11 mouse cellular contexts compared by ENCODE assay signal in the genomic region with DNA sequence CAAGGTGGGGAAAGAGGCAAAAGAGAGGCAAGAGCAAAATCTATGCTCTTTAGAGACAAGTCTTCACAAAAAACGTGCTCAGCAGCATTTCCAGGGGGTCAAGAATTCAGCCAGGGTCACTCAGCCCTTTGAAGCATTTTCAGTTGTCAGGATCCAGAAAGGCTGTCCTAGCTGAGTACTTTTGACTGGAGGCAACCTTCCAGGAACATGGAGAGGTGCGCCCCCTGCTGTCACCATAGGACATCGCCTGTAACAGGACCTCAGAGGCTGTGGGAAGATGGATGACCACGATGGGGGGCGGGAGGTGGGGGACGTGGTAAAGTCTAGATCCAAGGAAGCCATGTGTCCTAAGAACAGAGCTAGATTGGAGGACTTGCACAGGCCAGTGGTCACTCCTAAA. TPM values are rescaled to one million over a fixed set of nuclear protein-coding genes. Genes with fewer than 3 reads are reported as not detected.
DNase-seq lines count a peak whose midpoint lies in the region; ATAC-seq lines count a peak whose summit lies in the region.
"Had no signal": no experiment of that assay in that cellular context is flagged by ENCODE, and none has a peak within 500 bp of the region (broad histone marks: within the 10 kb centered on the region; RNA-seq: fewer than 3 reads in every experiment).

No protein-coding gene starts in this region.

- 8% methylated on average over 6 of the region's 6 CpGs for WGBS in liver, embryonic 12.5 days (ENCODE audit: insufficient replicate concordance)

- H3K4me2 ChIP-seq in liver, embryonic 12.5 days, result no peak overlapping the region
- H3K4me2 ChIP-seq: lung, embryonic 15.5 days had no signal

- no peak overlapping the region for H3K9ac ChIP-seq in liver, embryonic 12.5 days
- H3K9ac ChIP-seq: lung, embryonic 15.5 days had no signal

- no peak overlapping the region for H3K27ac ChIP-seq in liver, embryonic 12.5 days
- H3K27ac ChIP-seq: lung, embryonic 15.5 days had no signal

- H3K36me3 ChIP-seq in liver, embryonic 12.5 days, result no peaks in the 10 kb centered on the region
- H3K36me3 ChIP-seq: G1E; lung, embryonic 15.5 days had no signal

- no peaks in the 10 kb centered on the region for H3K9me3 ChIP-seq in liver, embryonic 12.5 days (replicated peaks)
- H3K9me3 ChIP-seq: lung, embryonic 15.5 days had no signal

- DNase-seq in cerebellum, postnatal 10 days, result peak; percentile 16 to 34
- peak; percentile 54 for DNase-seq in liver
- DNase-seq in brain, adult 2 months (ENCODE audit: low read depth, low spot score), result peak; percentile 34
- peak; percentile 36 to 40 for DNase-seq in layer of hippocampus, postnatal 10 days (ENCODE audit: low spot score in 2 of 2)
- DNase-seq in retina, adult 2 months (ENCODE audit: low read depth, low spot score), result peak; percentile 8

- no peak overlapping the region for H3K4me3 ChIP-seq in liver, embryonic 12.5 days
- H3K4me3 ChIP-seq: lung, embryonic 15.5 days had no signal

- ATAC-seq in cerebellum, adult (ENCODE audit: insufficient number of reproducible peaks, low FRiP score, low TSS enrichment), result no peak
- no peak for ATAC-seq in liver, embryonic 12.5 days
- ATAC-seq in activated CD4-positive, CD25-positive, alpha-beta regulatory T cell, adult 4 months, result no peak

- H3K27me3 ChIP-seq in liver, embryonic 12.5 days (replicated peaks), result no peaks in the 10 kb centered on the region
- H3K27me3 ChIP-seq: lung, embryonic 15.5 days had no signal

- H3K4me1 ChIP-seq in liver, embryonic 12.5 days, result no peaks in the 10 kb centered on the region
- H3K4me1 ChIP-seq: lung, embryonic 15.5 days had no signal

RNA-seq across cellular contexts. Expression of a gene that starts 24.9 kb away (rescaled TPM):
- not detected in 2 replicates for polyA plus RNA-seq in liver, embryonic 12.5 days (2016; fragmentation: Nextera tagmentation; extraction: Ambion mirVana)
- not detected for total RNA-seq in layer of hippocampus, postnatal 10 days (2021)
- polyA plus RNA-seq in activated CD4-positive, CD25-positive, alpha-beta regulatory T cell, adult 4 months (2017; shearing (Covaris generic)), result not detected
- total RNA-seq: gastrocnemius, postnatal 36 days had no signal
- polyA plus RNA-seq: G1E had no signal

RNA-seq across cellular contexts. Expression of a gene that starts 55.6 kb away (rescaled TPM):
- 0.07 TPM in 1 of 2 replicates, not detected in the other for polyA plus RNA-seq in liver, embryonic 12.5 days (2016; fragmentation: Nextera tagmentation; extraction: Ambion mirVana)
- under 1 TPM; 0.11 to 0.18 TPM for total RNA-seq in layer of hippocampus, postnatal 10 days (2021)
- polyA plus RNA-seq in activated CD4-positive, CD25-positive, alpha-beta regulatory T cell, adult 4 months (2017; shearing (Covaris generic)), result under 1 TPM in 1 of 2 experiments, not detected in 1; 0.12 TPM
- total RNA-seq: gastrocnemius, postnatal 36 days had no signal
- polyA plus RNA-seq: G1E had no signal
